Mouse (Mus musculus) stomach, postnatal 0 days (tissue): ENCODE results near the gene Kcnmb1. TPM values are rescaled to one million over a fixed set of nuclear protein-coding genes. Genes with fewer than 3 reads are reported as not detected.

Source experiments
- ATAC-seq: fragments of 200-750 bp; cut with Nextera tagmentation; 2 replicates; pipeline ENCODE4 v1.8.0; 2017; ENCODE audit not compliant: low FRiP score, low TSS enrichment
- DNase-seq: peaks from one replicate; pipeline ENCODE4 v3.0.0-alpha.2; 2016; ENCODE audit warnings: low spot score
- H3K27ac ChIP-seq: fragments of 300-500 bp; sonication (generic); replicated peaks from 2 replicates; pipeline ENCODE4 v1.5.1; 2014; ENCODE audit warnings: mild to moderate bottlenecking, control low read depth
- H3K27me3 ChIP-seq: fragments of 300-500 bp; sonication (generic); 2 replicates; pipeline ENCODE4 v1.6.1; 2014; ENCODE audit warnings: low read length; ENCODE audit not compliant: control insufficient read depth, insufficient read depth
- H3K36me3 ChIP-seq: fragments of 300-500 bp; sonication (generic); 2 replicates; pipeline ENCODE4 v1.6.1; 2014; ENCODE audit warnings: low read length, mixed read lengths; ENCODE audit not compliant: control insufficient read depth, insufficient read depth
- H3K4me1 ChIP-seq: fragments of 300-500 bp; sonication (generic); replicated peaks from 2 replicates; pipeline ENCODE4 v1.6.1; 2014; ENCODE audit warnings: antibody characterized with exemption; ENCODE audit not compliant: control insufficient read depth, insufficient read depth
- H3K4me2 ChIP-seq: fragments of 300-500 bp; sonication (generic); replicated peaks from 2 replicates; pipeline ENCODE4 v1.6.1; 2014; ENCODE audit warnings: low read depth, mild to moderate bottlenecking, control low read depth, moderate library complexity
- H3K4me3 ChIP-seq: fragments of 300-500 bp; sonication (generic); 2 replicates; pipeline ENCODE4 v1.5.1; 2014; ENCODE audit warnings: low read depth, low read length, control low read depth
- H3K9ac ChIP-seq: fragments of 300-500 bp; sonication (generic); 2 replicates; pipeline ENCODE4 v1.6.1; 2014; ENCODE audit warnings: mild to moderate bottlenecking, low read length, control low read depth, mixed read lengths
- H3K9me3 ChIP-seq: fragments of 300-500 bp; sonication (generic); 2 replicates; pipeline ENCODE4 v1.6.1; 2016; ENCODE audit warnings: low read length; ENCODE audit not compliant: control insufficient read depth
- CTCF ChIP-seq: IDR thresholded peaks from 2 replicates; pipeline ENCODE4 v1.5.1; 2016; ENCODE audit warnings: antibody characterized with exemption, low read depth, mild to moderate bottlenecking, moderate library complexity
- EP300 ChIP-seq: optimal IDR thresholded peaks from 2 replicates; pipeline ENCODE3; 2016; ENCODE audit warnings: antibody characterized with exemption
- WGBS: fragments of 180-500 bp; shearing (Covaris S2); extraction: QIAGEN DNeasy Blood & Tissue Kit; methylation state at CpG from one replicate; pipeline ENCODE4 v1.1.7; 2014; 5-methylcytosine and 5-hydroxymethylcytosine counted together
- polyA plus RNA-seq: library from polyadenylated mRNA; unstranded; fragments of >200 nt; fragmentation: Nextera tagmentation; extraction: Ambion mirVana; gene quantifications from 2 replicates; pipeline ENCODE4 v1.2.1, GENCODE M21; 2015

The Kcnmb1 gene
- polyA plus RNA-seq, 1 experiment from 2014 or later = 3.3 TPM

DNA sequence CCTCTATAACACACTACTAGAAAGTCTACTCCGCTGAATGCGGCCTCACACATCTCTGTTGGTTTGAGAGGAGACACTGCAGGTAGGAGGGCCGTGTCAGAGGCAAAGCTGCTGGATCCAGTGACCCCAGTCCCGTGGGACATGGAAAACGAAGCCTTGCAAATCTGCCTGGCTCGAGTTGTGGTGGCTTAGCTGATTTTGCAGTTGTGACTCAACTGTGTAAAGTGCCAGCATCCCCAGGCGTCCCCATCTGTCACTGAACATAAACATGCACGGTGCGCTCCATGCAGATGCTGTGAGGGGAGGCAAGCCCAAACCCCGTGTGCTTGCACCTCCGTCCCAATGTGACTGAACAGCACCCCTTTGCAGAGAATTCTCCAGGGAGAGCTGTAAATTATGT is 33.4 kb upstream of the Kcnmb1 start:
- no peak overlapping the region for H3K4me2 ChIP-seq
- no peaks in the 10 kb centered on the region for H3K27me3 ChIP-seq
- DNase-seq = no peak
- no peak overlapping the region for H3K9ac ChIP-seq
- TF ChIP-seq CTCF = no peak
- no peaks in the 10 kb centered on the region for H3K9me3 ChIP-seq
- no peak for ATAC-seq
- no peaks in the 10 kb centered on the region for H3K4me1 ChIP-seq
- H3K36me3 ChIP-seq = no peaks in the 10 kb centered on the region
- no peak overlapping the region for H3K27ac ChIP-seq
- WGBS = 56% methylated on average over 11 of the region's 11 CpGs
- no peak overlapping the region for H3K4me3 ChIP-seq

DNA sequence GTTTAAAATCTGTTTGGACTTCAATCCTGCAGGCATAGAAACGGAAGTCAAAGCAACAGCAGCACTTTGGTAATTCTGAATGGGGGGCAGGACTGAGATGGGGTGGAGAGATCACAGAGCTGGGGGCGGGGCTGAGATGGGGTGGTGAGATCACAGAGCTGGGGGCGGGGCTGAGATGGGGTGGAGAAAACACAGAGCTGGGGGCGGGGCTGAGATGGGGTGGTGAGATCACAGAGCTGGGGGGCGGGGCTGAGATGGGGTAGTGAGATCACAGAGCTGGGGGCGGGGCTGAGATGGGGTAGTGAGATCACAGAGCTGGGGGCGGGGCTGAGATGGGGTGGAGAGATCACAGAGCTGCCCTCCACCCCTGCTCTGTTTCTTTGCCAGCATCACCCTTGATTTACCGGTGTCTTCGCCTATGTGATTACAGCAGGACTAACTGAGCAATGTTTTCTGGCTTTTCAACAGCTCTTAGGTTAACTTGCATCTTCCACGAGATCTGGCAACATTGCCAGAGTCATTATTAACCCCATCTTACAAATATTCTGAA is 30.9 kb upstream of the Kcnmb1 start:
- H3K27me3 ChIP-seq = no peaks in the 10 kb centered on the region
- 22% methylated on average over 6 of the region's 10 CpGs for WGBS

DNA sequence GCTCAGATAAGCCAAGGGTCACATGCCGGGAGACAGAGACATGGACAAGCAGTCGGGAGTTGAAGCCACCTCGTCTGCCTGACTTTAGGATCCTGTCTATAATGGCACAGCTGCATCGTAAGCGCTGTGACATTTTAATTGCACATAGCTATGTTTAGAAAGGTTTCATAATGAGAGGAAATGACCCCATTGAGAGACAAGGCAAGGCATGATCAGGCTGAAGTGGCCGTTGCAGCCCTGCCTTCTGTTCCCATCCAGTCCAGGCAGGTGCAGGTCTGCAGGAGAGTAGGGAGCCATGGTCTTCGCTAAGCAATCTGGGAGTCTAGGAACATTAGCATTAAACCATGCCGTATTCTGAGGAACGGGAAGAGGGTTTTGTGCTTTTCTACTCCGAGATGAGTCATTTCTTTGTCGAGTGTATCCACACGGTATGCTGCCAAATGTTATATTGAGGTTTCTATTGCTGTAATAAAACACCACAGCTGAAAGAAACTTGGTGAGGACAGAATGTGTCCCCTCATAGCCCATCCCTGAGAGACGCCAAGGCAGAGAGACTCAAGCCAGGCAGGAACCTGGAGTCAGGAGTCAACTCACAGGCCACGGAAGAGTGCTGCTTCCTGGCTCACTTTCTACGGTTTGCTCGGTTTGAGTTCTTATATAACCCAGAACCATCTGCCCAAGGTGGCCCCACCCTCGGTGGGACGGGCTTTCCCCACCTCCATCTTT is 30.3 kb upstream of the Kcnmb1 start:
- Histone ChIP-seq H3K4me3 (no peak overlapping the region), H3K36me3 (no peaks in the 10 kb centered on the region), H3K9me3 (no peaks in the 10 kb centered on the region), H3K27ac (peak overlapping the region; percentile 49), H3K9ac (no peak overlapping the region), H3K4me1 (no peaks in the 10 kb centered on the region), H3K4me2 (peak overlapping the region; percentile 30), H3K27me3 (no peaks in the 10 kb centered on the region)
- no peak for DNase-seq
- TF ChIP-seq CTCF (no peak), EP300 (no peak)
- no peak for ATAC-seq
- WGBS = 35% methylated on average over 18 of the region's 18 CpGs

More for the DNA sequence above, 30.9 kb upstream of the Kcnmb1 start:
- no peaks in the 10 kb centered on the region for H3K36me3 ChIP-seq
- H3K4me1 ChIP-seq = no peaks in the 10 kb centered on the region
- peak overlapping the region; percentile 30 for H3K4me2 ChIP-seq
- H3K27ac ChIP-seq = peak overlapping the region; percentile 49; the same call in 1 of the 2 replicates
- no peaks in the 10 kb centered on the region for H3K9me3 ChIP-seq
- TF ChIP-seq CTCF (no peak), EP300 (no peak)
- no peak overlapping the region for H3K4me3 ChIP-seq
- DNase-seq (peak; percentile 51), ATAC-seq (no peak; the same call in 1 of the 2 replicates)
- no peak overlapping the region for H3K9ac ChIP-seq

DNA sequence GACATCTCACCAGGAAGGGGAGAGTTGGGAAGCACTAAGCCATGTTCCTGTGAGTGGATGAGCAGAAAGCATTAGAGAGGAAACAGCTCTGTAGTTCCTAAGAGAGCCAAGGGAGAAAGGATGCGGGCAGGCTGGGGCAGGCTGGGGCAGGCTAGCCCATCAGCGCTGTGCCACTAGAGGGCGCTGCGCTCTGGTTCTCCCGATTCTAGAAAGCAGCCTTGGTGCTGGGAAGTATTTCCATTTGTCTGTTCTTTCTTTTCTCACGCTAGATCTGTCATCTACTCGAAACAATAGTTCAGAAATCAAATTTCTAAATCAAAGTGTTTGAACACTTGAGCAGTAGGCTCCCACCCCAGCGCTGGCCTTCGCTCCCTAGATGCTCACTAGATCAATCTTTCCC is 28.5 kb upstream of the Kcnmb1 start:
- ATAC-seq (no peak), DNase-seq (no peak)
- Histone ChIP-seq H3K27ac (no peak overlapping the region), H3K9me3 (no peaks in the 10 kb centered on the region), H3K9ac (no peak overlapping the region), H3K27me3 (no peaks in the 10 kb centered on the region), H3K4me2 (no peak overlapping the region), H3K36me3 (no peaks in the 10 kb centered on the region), H3K4me3 (no peak overlapping the region), H3K4me1 (no peaks in the 10 kb centered on the region)
- TF ChIP-seq EP300 (no peak), CTCF (peak; percentile 47)
- 58% methylated on average over 9 of the region's 9 CpGs for WGBS

DNA sequence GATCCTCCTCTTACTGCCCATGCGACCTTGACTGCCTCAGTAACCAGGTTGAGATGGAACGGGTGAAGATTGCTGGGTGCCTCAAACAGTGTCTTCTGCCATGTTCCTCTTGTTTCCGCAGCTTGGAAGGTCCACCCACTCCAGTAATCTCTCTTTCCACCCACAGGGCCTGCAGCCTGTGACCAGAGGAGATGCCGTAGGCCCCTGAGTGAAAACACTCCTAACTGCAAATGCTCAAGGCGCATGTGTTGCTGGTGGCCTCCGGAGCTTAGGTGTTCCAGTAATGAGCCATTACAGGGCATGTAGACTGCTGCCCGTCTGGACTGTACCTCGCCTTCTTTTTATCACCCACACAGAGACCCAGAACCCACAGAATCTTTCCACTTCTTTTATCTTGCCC is 25.2 kb upstream of the Kcnmb1 start:
- Histone ChIP-seq H3K9me3 (no peaks in the 10 kb centered on the region), H3K4me3 (no peak overlapping the region), H3K9ac (no peak overlapping the region), H3K36me3 (no peaks in the 10 kb centered on the region), H3K4me1 (no peaks in the 10 kb centered on the region), H3K27me3 (no peaks in the 10 kb centered on the region), H3K27ac (no peak overlapping the region), H3K4me2 (no peak overlapping the region)
- no peak for DNase-seq
- TF ChIP-seq EP300 (no peak), CTCF (no peak)
- no peak for ATAC-seq
- 80% methylated on average over 8 of the region's 8 CpGs for WGBS

DNA sequence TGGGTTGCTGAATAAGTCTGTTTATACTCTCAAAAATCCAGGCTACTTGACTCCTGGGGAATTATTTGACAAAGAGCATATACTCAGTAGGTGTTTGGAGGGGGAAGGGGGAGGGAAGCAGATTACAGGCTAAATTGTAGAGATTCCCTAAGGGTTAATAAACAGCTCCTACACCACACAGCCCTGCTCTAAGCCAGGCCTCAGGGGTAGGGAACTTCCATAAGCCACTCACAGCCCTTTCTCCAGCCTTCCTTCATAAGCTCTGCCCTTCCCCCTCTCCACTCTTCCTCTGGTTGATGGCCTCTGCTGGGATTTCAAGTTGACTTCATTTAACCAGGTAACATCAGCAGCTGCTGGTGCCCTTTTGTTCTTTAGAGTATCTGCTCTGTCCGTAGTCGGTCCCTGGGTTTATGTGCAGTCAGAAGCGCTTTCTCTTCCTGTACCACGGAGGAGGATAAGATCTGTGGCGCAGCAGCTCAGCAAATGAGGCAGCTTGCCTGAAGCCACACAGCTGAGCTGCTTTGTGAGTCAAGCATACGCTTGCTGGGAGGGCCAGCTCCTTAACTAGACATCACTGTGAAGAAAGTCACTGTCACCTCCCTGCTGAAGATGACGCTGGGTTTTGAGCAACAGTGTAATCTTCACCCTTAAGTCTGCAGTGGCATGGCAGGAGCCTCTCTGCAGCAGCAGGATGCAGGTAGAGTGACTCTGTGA is 24.1 kb upstream of the Kcnmb1 start:
- Histone ChIP-seq H3K4me3 (no peak overlapping the region), H3K4me2 (no peak overlapping the region), H3K27ac (no peak overlapping the region), H3K9ac (no peak overlapping the region), H3K27me3 (no peaks in the 10 kb centered on the region), H3K9me3 (no peaks in the 10 kb centered on the region), H3K36me3 (no peaks in the 10 kb centered on the region), H3K4me1 (no peaks in the 10 kb centered on the region)
- DNase-seq (no peak), ATAC-seq (no peak)
- 62% methylated on average over 7 of the region's 7 CpGs for WGBS
- no peak for TF ChIP-seq CTCF
- TF ChIP-seq EP300 = no peak
